Mouse (Mus musculus) cerebral cortex, adult 2 months (tissue): Measurements from ENCODE around the gene Cd3eap.

Source experiments
- WGBS: fragments of 180-500 bp; shearing (Covaris S2); methylation state at CpG from one replicate; pipeline ENCODE4 v1.1.7; 2018; 5-methylcytosine and 5-hydroxymethylcytosine counted together

The Cd3eap gene

GRCm38 (mm10) chr7:19332709-19333352 is 26.5 kb downstream of the Cd3eap start:
- 0% methylated on average over 52 of the region's 52 CpGs for WGBS

GRCm38 (mm10) chr7:19331910-19332309 is 27.4 kb downstream of the Cd3eap start:
- 51% methylated on average over 2 of the region's 2 CpGs for WGBS

- WGBS = 76% methylated on average over 5 of the region's 5 CpGs
Measured at GRCm38 (mm10) chr7:19327782-19328181, 31.5 kb downstream of the Cd3eap start.

- under 1% methylated on average over 22 of the region's 22 CpGs for WGBS
Measured at GRCm38 (mm10) chr7:19327128-19327527, 32.2 kb downstream of the Cd3eap start.

- 3% methylated on average over 20 of the region's 20 CpGs for WGBS
Measured at GRCm38 (mm10) chr7:19326359-19326758, 32.9 kb downstream of the Cd3eap start.

- 79% methylated on average over 21 of the region's 21 CpGs for WGBS
Measured at GRCm38 (mm10) chr7:19325262-19326199, 33.8 kb downstream of the Cd3eap start.

- WGBS = 83% methylated on average over 11 of the region's 11 CpGs
Measured at GRCm38 (mm10) chr7:19324221-19324620, 35.1 kb downstream of the Cd3eap start.

GRCm38 (mm10) chr7:19322489-19322888 is 36.8 kb downstream of the Cd3eap start:
- WGBS = 61% methylated on average over 9 of the region's 9 CpGs

DNA sequence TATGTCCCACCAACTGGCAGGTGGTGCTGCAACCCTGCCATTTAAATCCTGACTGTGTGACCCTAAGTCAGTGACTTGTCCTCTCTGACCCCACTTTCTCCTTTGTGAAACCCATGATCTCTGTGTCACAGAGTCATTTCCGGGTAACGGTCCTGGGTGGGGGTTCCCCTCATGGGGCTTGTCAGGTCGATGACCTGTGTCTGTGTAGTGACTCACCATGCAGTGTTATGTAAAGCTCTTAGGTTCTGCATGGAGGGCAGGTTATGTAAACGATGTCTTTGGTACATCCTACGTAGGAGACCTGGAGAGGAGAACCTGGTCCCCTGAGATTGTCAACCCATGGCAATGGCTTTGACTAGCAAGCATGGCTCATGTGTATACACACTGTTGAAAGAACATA is 37.8 kb downstream of the Cd3eap start:
- whole genome bisulfite sequencing = 61% methylated on average over 5 of the region's 5 CpGs

GRCm38 (mm10) chr7:19320637-19321036 is 38.6 kb downstream of the Cd3eap start:
- WGBS = 35% methylated on average over 7 of the region's 7 CpGs

GRCm38 (mm10) chr7:19319906-19320305 is 39.4 kb downstream of the Cd3eap start:
- under 1% methylated on average over 41 of the region's 41 CpGs for WGBS

GRCm38 (mm10) chr7:19319458-19319857 is 39.8 kb downstream of the Cd3eap start:
- 11% methylated on average over 9 of the region's 9 CpGs for WGBS

DNA sequence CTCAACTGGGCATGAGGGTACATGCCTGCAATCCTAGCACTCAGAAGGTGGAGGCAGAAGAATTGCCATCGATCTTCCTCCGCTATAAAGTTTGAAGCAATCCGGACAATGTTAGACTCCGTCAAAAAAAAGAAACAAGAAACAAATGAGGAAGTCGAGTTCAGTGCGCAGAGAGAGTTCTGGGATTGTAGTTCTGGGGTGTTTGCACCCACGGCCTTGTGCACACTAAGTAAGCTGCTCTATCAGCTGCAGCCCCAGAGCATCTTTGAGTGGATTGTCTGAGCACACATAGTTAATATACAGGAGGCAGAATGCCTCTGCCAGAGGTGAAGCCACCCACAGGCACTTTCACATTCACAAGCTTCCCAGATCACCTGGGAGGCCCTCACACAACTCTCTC is 40.6 kb downstream of the Cd3eap start:
- 80% methylated on average over 7 of the region's 7 CpGs for WGBS

DNA sequence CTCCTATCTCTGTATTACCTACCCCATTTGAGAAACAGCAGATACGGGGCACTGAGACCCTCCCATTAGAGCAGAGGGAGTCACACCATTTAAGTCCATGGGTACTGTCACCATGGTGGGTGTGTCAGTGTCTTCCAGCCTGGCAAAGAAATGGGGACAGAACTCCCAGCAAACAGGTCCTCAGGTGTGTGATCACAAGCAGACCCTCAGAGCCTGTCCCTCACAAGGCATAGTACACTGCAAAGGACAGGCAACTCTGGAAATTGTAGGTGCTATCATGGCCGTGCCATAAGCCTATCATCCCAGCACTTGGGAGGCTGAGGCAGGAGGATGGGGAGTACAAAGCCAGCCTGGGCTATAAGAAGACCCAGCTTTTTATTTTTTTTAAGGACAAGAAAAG is 41.1 kb downstream of the Cd3eap start:
- 88% methylated on average over 2 of the region's 2 CpGs for WGBS

DNA sequence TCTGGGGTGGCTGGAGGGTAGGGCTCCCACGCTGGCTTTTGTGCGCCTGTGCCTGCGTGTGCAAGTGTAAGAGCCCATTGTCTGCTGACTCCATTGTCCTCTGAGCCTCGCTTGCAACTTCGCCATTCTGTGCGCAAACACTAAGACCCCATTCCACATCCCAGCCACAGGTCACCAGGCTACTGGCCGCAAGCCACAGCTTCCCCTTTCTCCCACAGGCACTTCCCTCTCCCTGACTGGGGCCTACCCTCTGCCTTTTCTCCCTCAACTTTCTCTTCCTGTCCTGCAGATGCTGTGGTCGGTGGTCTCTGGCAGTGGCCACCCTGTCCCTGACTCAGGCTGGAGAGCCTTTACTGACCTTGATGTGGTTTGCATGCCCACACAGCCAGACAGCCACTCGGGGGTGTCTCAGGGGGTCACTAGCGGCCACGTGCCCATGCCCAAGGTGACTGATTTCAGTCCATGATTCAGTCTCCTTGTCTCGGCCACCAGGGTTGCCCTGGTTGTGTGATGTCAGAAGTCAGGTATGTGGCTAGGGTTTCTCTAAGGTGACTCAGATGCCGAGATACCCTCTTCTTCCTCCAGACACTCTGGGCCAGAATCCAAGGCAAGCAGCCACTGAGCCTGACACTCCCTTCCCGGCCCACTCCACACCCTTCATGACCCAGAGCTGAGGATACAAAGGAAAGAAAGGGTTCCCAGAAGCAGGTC is 42.7 kb downstream of the Cd3eap start:
- 63% methylated on average over 14 of the region's 14 CpGs for WGBS

DNA sequence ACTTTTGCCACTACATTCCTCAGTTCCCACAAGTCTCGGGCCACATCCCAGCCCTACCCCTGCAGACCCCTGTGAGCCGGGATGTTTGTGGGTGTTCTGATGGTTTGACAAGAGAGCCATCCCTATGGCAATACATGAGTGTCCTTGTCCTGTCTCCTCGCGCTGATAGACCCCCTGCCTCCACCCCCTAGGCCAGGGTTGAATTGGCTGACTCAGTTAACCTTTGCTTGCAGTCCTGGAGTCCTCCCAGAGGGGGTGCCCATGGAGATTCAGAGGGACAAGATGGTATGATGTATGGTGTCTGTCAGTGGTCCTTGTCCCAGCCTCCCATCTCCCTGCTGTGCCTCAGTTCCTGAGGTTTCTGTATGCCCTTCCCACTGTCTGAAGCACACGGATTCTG is 45.2 kb downstream of the Cd3eap start:
- 63% methylated on average over 5 of the region's 5 CpGs for WGBS

DNA sequence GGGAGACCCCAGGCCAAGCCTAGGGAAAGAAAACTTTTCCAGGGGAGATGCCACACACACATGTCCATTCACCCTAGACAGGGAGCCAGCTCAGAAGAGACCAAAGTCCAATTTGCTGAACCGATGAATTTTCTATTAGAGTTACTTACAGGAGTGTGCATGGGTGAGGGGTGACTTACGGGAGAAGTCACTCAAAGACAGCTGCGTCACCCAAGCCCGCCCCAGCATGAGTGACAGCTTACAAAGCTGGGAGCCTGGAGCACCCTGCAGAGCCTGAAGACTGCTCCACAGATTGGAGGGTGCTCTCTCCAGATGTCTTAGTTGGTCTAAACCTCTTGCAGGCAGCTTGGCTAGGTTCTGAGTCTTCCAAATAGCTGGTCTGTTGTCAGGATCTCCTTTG is 47.3 kb downstream of the Cd3eap start:
- 45% methylated on average over 4 of the region's 4 CpGs for WGBS

- under 1% methylated on average over 49 of the region's 49 CpGs for WGBS
Measured at GRCm38 (mm10) chr7:19309884-19310641, 49.2 kb downstream of the Cd3eap start, which contains the start of gene Fosb. Gene Fosb (minus strand): TSS chr7:19310051.

DNA sequence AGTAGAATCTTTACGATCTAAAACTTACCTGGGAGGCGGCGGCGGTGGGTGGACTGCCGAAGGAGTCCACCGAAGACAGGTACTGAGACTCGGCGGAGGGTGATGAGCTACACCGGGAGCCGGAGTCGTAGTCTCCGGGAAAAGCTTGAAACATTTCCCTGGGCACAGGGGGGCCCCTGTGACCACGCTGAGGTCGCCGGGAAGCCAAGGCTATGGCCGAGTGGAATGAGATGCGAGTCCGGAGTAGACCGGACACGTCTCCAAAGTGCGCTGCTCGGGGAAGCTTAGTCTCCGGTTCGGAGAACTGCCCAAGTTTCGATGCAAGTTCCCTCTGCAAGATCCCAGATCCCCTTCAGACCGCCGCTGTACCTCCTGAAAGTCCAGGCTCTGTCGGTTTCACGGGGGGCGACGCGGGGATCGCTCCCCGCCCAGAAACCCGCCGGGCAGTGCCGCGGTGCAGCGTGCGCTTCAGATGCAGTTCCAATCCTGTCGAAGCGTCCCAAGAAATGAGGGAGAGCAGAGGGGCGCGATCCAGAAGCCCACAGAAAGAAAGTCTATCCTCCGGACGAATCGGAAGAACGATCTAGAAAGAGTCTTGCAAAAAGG is 49.9 kb downstream of the Cd3eap start:
- WGBS = under 1% methylated on average over 48 of the region's 48 CpGs

- WGBS = under 1% methylated on average over 58 of the region's 58 CpGs
Measured at GRCm38 (mm10) chr7:19308454-19309277, 50.6 kb downstream of the Cd3eap start.
